Mouse (Mus musculus): ENCODE results near the gene Gm8232.
"Not testable (repeated sequence)": the region's sequence is repeated elsewhere in the genome, so short reads cannot be mapped to it uniquely, and the experiment has no call there.

Gm8232 gene

DNA sequence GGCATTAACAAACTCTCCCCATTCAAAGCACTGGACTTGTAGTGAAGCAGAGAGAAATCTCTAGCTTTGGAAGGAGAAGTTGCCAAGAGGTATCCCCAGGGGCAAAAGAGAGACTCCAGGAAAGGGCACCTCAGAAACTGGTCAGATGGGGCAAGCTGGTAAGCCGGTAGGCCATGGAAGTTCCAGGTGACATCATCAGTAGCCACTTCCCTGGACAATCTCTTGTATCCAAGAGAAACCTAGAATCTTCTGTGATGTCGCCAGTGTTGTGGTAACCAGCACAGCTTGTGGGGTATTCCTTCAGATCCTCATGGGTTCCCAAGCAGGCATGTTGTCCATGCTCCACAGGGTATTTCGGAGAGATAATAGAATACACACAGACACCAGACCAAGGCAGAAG lies at the start of gene Gm8232:
Gm8232 (plus strand) TSS at position 301 of the 400 bp plus-strand sequence.
- DNase-seq (ENCODE audit: inconsistent age in 2 of 2, low spot score in 1 of 2), result not testable (repeated sequence)

DNA sequence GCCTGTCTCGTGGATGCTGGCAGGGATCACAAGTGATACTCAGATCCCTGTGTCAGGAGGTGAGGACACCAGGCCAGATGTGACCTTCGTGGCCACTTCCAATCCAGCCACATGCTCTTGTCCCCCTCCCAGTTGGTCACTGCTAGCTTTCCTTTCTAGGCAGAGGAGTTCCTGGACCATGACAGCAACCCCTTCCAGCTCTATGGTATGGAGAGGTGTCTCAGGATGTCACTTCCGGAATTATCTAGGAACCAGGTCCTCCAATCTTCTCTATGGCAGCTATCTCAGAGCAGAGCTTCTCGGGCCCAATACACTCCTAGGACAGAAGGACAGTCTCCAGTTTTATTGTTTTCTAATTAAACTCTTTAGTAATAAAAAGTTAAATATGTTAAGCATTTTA lies 49.2 kb upstream of the Gm8232 start:
- DNase-seq (ENCODE audit: inconsistent age in 2 of 2, low spot score in 1 of 2), result not testable (repeated sequence)

DNA sequence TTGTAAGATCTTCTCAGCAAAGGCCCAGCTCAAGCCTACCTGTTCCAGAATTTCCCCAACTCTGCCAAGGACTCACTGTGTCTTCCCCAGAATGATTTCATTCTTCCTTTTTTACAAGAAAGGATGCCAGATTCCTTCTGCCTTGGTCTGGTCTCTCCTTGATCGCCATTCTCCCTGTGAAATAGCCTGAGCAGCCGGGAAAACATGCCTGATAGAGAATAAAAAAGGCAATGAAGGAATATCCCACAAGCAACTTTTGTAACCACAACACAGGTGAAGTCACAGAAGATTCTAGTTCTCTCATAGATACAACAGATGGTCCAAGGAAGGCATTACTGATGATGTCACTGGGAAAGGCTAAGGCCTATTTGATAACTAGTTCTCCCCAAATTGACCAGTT lies 22.8 kb upstream of the Gm8232 start, which contains the start of gene Gm3371:
Gm3371 (minus strand) TSS at position 101 of the 400 bp plus-strand sequence.
- DNase-seq (ENCODE audit: inconsistent age in 2 of 2, low spot score in 1 of 2), result not testable (repeated sequence)

Data from adrenal gland, adult (tissue).